Mouse (Mus musculus) liver, adult 2 months (tissue): Measurements from ENCODE around the gene Itga2b. TPM values are rescaled to one million over a fixed set of nuclear protein-coding genes. Genes with fewer than 3 reads are reported as not detected.

ENCODE experiments used
- DNase-seq: peaks from one replicate; pipeline ENCODE4 v3.0.0-alpha.2; 2011; ENCODE audit warnings: low read depth, low spot score; ENCODE audit errors: extremely low read depth
- H3K27ac ChIP-seq: fragments of 200-500 bp; replicated peaks from 2 replicates; pipeline ENCODE4 v1.5.1; 2012; ENCODE audit warnings: low read depth, mild to moderate bottlenecking, control low read depth, inconsistent platforms, low read length; ENCODE audit not compliant: insufficient read depth
- H3K27me3 ChIP-seq: fragments of 200-500 bp; 2 replicates; pipeline ENCODE4 v1.6.1; 2012; ENCODE audit warnings: mild to moderate bottlenecking, moderate library complexity, low read length, inconsistent platforms; ENCODE audit not compliant: control insufficient read depth, insufficient read depth
- H3K36me3 ChIP-seq: fragments of 200-500 bp; 2 replicates; pipeline ENCODE4 v1.6.1; 2012; ENCODE audit warnings: low read length, inconsistent platforms; ENCODE audit not compliant: control insufficient read depth, insufficient read depth
- H3K4me1 ChIP-seq: fragments of 200-500 bp; 2 replicates; pipeline ENCODE4 v1.6.1; 2011; ENCODE audit warnings: low read length; ENCODE audit not compliant: control insufficient read depth, insufficient read depth
- H3K4me3 ChIP-seq: fragments of 200-500 bp; 2 replicates; pipeline ENCODE4 v1.5.1; 2011; ENCODE audit warnings: low read depth, mild to moderate bottlenecking, control low read depth, low read length, moderate library complexity; ENCODE audit not compliant: insufficient read depth
- H3K79me2 ChIP-seq: fragments of 200-500 bp; 2 replicates; pipeline ENCODE4 v1.6.1; 2012; ENCODE audit warnings: inconsistent platforms, mild to moderate bottlenecking, low read length, moderate library complexity; ENCODE audit not compliant: control insufficient read depth, insufficient read depth
- H3K9ac ChIP-seq: fragments of 200-500 bp; 2 replicates; pipeline ENCODE4 v1.6.1; 2012; ENCODE audit warnings: low read depth, mild to moderate bottlenecking, control low read depth, inconsistent platforms, low read length
- CTCF ChIP-seq: fragments of 200-500 bp; IDR thresholded peaks from 2 replicates; pipeline ENCODE4 v1.5.1; 2011; ENCODE audit warnings: low read depth, low read length, control low read depth
- POLR2A ChIP-seq: fragments of 200-500 bp; IDR thresholded peaks from 2 replicates; pipeline ENCODE4 v1.6.1; 2011; ENCODE audit warnings: low read length, control low read depth; ENCODE audit not compliant: insufficient read depth; ENCODE audit errors: extremely low read depth
- WGBS: fragments of 180-500 bp; shearing (Covaris S2); methylation state at CpG from one replicate; pipeline ENCODE4 v1.1.7; 2018; 5-methylcytosine and 5-hydroxymethylcytosine counted together
- polyA plus RNA-seq: library from polyadenylated mRNA; depleted of rRNA; stranded (reverse); fragments of >200 nt; gene quantifications from 2 replicates; pipeline ENCODE4 v1.2.3, GENCODE M21; 2012
- total RNA-seq: library from RNA; depleted of rRNA; stranded (reverse); fragments of >200 nt; gene quantifications from 2 replicates; pipeline ENCODE4 v1.2.3, GENCODE M21; 2014

Gene Itga2b
- total and polyA plus RNA-seq, 2 experiments: 1.6 to 7.1 TPM

GRCm38 (mm10) chr11:102445264-102445890, 24.5 kb downstream of the Itga2b start:
- H3K27me3 ChIP-seq: peaks cover 19% of the 10 kb centered on the region
- H3K4me1 ChIP-seq: no peaks in the 10 kb centered on the region
- WGBS: 31% methylated on average over 10 of the region's 10 CpGs
- no peak overlapping the region for H3K4me3 ChIP-seq
- no peak for DNase-seq
- H3K79me2 ChIP-seq: no peaks in the 10 kb centered on the region
- no peaks in the 10 kb centered on the region for H3K36me3 ChIP-seq
- no peak for TF ChIP-seq CTCF
- no peak overlapping the region for H3K9ac ChIP-seq
- H3K27ac ChIP-seq: no peak overlapping the region

GRCm38 (mm10) chr11:102444781-102445180, 25.1 kb downstream of the Itga2b start:
- no peaks in the 10 kb centered on the region for H3K79me2 ChIP-seq
- H3K4me3 ChIP-seq: no peak overlapping the region
- no peak for DNase-seq
- no peak overlapping the region for H3K27ac ChIP-seq
- 35% methylated on average over 6 of the region's 6 CpGs for WGBS
- peaks cover 19% of the 10 kb centered on the region for H3K27me3 ChIP-seq
- no peak for TF ChIP-seq CTCF
- no peak for TF ChIP-seq POLR2A
- H3K4me1 ChIP-seq: no peaks in the 10 kb centered on the region
- H3K36me3 ChIP-seq: no peaks in the 10 kb centered on the region
- H3K9ac ChIP-seq: no peak overlapping the region

- Histone ChIP-seq H3K9ac (no peak overlapping the region), H3K27me3 (peaks cover 19% of the 10 kb centered on the region), H3K4me3 (no peak overlapping the region), H3K36me3 (no peaks in the 10 kb centered on the region), H3K27ac (no peak overlapping the region), H3K4me1 (no peaks in the 10 kb centered on the region), H3K79me2 (no peaks in the 10 kb centered on the region)
- TF ChIP-seq POLR2A: no peak
- no peak for TF ChIP-seq CTCF
- 54% methylated on average over 3 of the region's 3 CpGs for WGBS
- no peak for DNase-seq
Observed at GRCm38 (mm10) chr11:102444321-102444720, 25.6 kb downstream of the Itga2b start.

- WGBS: 68% methylated on average over 12 of the region's 12 CpGs
- Histone ChIP-seq H3K27me3 (peaks cover 19% of the 10 kb centered on the region), H3K79me2 (no peaks in the 10 kb centered on the region), H3K36me3 (no peaks in the 10 kb centered on the region), H3K9ac (no peak overlapping the region), H3K4me1 (no peaks in the 10 kb centered on the region), H3K4me3 (no peak overlapping the region), H3K27ac (no peak overlapping the region)
- TF ChIP-seq POLR2A (no peak), CTCF (no peak)
- DNase-seq: no peak
Observed at GRCm38 (mm10) chr11:102443740-102444139, 26.2 kb downstream of the Itga2b start.

GRCm38 (mm10) chr11:102442089-102442488, 27.8 kb downstream of the Itga2b start:
- Histone ChIP-seq H3K27ac (no peak overlapping the region), H3K79me2 (no peaks in the 10 kb centered on the region), H3K4me3 (no peak overlapping the region), H3K27me3 (peaks cover 7% of the 10 kb centered on the region), H3K36me3 (no peaks in the 10 kb centered on the region), H3K4me1 (no peaks in the 10 kb centered on the region), H3K9ac (no peak overlapping the region)
- TF ChIP-seq POLR2A: no peak
- TF ChIP-seq CTCF: no peak
- DNase-seq: no peak
- WGBS: 91% methylated on average over 6 of the region's 6 CpGs

- H3K4me1 ChIP-seq: no peaks in the 10 kb centered on the region
- H3K4me3 ChIP-seq: no peak overlapping the region
- no peaks in the 10 kb centered on the region for H3K36me3 ChIP-seq
- H3K79me2 ChIP-seq: no peaks in the 10 kb centered on the region
- no peak for DNase-seq
- H3K27me3 ChIP-seq: peaks cover 3% of the 10 kb centered on the region; the same call in 1 of the 2 replicates
- WGBS: 82% methylated on average over 3 of the region's 3 CpGs
- TF ChIP-seq CTCF: 0 out of 2 replicates have a peak, but pooled peaks have one; percentile 8
- TF ChIP-seq POLR2A: no peak
- no peak overlapping the region for H3K9ac ChIP-seq
- no peak overlapping the region for H3K27ac ChIP-seq
Observed at GRCm38 (mm10) chr11:102441434-102441833, 28.5 kb downstream of the Itga2b start.
